Mouse (Mus musculus) 416B (cell line): Measurements from ENCODE around the gene Wdr73.

Source experiments
- DNase-seq: peaks from one replicate; pipeline ENCODE4 v3.0.0; 2011; ENCODE audit warnings: low read depth

Gene Wdr73

DNA sequence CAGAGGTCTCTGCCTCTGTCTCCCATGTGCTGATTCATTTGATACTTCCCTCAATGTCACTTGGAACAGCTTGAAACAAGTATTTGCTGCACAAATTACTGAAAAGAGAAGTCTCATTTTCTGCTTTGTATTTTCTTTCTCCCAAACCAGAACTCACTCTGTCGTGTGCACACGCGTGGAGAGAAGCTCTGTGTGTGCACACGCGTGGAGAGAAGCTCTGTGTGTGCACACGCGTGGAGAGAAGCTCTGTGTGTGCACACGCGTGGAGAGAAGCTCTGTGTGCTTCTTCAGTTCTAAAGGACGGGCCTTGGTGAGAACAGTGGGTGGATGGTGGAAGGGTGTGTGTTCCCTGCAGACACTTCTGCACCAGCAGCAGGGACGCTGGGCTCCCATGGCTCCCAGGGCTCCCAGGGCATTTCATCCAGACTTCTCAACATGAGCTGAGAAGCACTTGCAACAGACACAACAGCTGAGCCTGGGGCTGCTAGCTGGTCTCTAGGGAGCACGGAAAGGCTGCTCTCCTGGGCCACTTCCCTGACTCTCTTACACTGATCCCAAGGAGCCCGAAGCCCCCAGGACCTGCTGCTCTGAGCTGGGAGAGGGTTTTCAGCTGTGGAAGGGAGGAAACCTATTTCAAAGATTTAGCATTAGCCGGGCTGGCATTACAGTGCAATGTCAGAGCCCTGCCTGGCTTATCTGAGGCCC lies 6.1 kb downstream of the Wdr73 start:
- no peak for DNase-seq

DNA sequence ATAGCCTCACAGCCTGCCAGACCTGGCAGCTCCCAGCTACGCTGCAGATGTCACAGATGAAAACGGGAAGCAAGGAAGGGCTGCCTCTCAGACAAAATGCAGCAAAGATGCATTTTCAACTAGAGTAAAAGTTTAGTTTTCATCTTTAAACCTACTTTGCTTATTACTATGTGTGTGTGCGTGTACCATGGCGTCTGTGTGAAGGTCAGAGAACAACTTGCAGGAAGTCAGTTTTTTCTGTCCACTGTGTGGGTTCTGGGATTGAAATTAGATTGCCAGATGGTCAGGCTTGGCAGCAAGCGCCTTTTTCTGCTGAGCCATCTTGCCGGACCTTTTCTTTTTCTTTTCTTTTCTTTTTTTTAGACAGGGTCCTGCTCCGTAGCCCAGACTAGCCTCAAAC lies 6.9 kb downstream of the Wdr73 start:
- DNase-seq, result no peak

DNA sequence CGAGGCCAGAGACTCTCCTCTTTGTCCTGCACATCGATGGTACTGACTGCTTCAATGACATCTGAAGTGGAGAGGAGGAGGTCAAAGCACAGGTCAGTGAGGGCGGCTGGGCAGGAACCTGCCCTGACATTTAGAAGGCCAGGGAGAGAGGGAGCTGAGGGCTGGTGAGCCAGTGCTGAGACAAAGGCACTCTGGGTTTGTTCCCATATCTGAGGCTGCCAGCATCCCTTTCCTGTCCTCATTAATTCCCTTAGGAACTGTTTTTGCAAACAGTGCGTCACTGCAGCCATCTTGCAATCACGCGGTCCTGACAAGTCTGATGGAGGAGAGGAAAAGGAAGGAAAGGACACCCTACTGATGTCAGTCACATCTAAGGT lies 7.3 kb downstream of the Wdr73 start:
- no peak for DNase-seq

DNA sequence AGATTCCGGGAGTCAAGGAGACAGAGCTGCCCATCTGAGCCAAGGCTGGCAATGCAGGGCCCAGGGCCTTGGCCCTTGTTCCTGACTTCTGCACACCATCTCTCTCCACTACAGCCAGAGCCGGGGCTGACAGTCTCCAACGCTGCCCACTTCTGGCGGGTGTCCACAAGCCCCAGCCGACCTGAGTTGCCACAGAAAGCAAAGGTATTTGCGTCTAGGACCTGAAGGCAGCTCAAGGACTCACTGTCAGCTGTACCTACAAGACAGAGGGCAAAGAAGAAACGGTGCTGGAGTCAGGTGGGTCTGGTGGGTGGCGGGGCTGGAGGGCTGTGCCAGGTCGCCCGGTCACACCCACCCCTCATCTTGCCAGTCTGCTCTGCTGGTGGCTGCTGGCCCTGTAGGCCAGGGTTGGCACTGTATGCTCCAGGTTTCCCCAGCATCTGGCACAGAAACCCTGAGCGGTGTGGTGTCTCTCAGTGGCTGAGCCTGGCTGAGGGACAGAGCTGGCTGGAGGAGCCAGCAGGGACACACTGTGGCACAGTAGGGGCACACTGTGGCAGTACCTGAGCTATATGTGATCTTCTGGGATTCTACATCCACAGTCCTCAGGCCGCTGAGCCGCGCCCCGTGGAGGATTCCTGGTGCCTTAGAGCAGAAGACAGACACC lies 7.8 kb downstream of the Wdr73 start:
- no peak for DNase-seq

DNA sequence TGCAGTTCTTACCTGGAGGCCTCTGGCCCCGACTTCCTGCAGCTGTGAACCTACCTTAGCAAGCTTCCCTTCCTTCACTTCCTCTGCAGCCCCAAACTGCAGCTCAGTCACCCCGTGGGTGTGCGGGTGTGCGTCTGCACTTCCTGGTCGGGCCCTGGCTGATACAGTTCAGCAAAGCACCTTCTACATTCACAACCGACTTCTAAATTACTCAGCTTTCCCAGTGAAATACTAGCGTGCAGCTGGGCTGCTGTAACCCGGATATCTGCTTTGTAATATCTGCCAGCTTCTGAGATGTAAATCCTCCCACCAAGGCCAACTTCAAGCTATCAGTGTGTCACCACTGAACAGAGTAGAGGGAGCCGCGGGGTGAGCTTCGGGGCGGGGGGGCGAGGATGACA lies 11.2 kb downstream of the Wdr73 start:
- DNase-seq, result no peak

- DNase-seq, result no peak
These were observed 12.0 kb downstream of the Wdr73 start for GRCm38 (mm10) chr7:80889021-80889511.

DNA sequence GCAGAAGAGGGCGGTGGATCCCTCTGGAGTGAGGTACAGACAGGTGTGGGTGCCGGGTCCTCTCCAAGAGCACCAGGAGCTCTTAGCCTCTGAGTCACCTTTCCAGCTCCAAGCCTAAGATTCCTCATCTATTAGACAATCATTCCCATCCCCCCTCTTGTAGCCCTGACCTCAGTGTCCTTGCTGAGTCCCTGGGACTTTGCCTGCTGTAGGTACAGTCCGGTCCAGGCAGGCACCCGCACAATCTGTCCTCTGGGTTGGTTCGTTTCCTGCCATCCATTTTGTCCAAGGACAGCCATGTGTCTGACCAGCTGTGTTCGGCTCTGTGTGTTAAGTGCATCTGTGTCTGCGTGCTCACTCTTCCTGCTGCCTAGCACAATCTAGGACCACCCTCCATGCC lies 12.5 kb downstream of the Wdr73 start:
- DNase-seq, result no peak

- peak; percentile 49 for DNase-seq
These were observed 15.4 kb downstream of the Wdr73 start for GRCm38 (mm10) chr7:80885666-80886065.

DNA sequence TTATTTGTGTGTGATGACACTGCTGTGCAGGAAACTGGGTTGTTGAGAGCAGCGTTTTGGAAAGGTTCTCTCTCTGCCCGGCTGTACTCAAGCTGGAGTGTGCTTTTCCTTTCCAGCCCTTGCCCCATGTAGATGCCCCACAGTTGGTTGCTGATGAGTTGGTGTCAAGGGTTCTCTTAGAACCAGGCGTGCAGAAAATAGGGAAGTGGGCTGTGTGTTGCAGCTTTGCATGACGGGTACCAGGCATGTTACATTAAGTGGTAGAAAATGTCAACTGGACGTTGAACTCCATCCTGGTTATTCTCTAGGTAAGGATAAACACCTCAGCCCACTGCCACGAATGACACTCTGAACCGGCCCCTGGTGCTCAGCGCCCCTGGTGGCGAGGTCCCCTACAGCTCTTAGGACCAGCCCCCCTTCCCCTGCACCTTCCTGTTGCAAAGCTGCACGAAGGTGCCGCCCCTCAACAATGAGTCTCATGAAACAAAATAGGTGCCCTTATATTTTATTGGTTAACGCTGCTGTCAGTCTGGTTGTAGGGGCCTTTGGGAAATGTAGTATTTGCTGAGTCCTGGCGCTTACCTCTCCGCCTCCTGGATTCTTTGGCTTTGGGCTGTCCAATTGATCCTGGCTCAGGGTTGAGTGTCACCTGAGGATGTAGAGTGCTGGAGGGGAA lies 18.1 kb downstream of the Wdr73 start:
- peak; percentile 93 for DNase-seq

GRCm38 (mm10) chr7:80875727-80876126 lies 25.3 kb downstream of the Wdr73 start:
- DNase-seq, result no peak

DNA sequence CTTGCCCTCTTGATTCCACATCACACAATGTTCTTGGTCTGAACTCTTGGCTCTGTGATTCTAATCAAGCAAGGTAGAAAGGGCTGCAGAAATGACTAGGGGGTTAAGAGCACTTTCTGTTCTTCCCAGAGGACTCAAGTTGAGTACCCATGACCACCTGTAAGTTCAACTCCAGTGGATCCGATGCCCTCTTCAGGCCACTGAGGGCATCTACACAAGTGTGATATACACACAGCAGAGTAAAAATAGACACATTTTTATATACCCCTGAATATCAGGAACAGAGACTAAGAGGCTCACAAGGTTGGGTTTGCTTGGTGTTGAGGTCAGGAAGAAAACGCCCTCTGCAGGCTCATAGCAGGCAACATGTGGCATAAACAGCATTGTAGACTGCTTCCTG lies 27.4 kb downstream of the Wdr73 start:
- DNase-seq, result no peak

DNA sequence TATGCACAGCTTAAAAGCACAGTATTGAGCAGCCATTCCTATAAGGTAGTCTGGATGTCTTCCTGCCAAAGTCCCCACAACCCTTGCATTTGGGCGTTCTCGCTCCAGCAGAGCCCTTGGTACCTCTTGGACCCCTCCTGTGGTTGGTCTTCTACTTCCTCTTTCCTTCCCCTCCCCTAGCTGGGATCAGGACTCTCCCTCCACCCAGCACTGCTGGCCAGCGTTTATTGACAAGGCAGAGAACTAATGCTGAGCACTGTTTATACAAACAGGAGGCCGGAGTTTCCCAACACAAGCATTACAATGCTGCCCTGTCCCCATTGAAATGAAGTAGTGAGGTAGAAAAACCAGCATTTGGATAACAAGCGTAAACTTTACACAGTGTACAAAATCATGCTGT lies 28.0 kb downstream of the Wdr73 start:
- no peak for DNase-seq

DNA sequence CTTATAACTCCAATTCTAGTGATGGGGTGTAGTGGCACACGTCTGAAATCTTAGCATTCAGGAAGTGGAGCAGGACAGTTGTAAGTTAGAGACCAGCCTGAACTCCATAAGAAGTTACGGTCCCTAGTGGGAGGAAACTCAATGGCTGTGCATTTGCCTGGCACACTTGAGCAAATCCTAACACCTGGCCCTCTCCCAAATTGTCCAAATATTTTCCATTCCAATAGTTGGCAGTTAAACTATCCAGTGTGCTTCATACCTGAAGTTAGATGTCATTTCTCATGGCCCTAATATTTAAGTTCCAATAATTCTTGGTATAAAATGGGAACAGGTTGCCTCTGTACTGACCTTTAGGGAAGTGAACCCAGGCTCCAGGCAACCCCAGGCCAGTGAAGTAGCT lies 32.4 kb downstream of the Wdr73 start:
- DNase-seq, result no peak

GRCm38 (mm10) chr7:80866514-80867147 lies 34.4 kb downstream of the Wdr73 start:
- DNase-seq, result peak; percentile 79

DNA sequence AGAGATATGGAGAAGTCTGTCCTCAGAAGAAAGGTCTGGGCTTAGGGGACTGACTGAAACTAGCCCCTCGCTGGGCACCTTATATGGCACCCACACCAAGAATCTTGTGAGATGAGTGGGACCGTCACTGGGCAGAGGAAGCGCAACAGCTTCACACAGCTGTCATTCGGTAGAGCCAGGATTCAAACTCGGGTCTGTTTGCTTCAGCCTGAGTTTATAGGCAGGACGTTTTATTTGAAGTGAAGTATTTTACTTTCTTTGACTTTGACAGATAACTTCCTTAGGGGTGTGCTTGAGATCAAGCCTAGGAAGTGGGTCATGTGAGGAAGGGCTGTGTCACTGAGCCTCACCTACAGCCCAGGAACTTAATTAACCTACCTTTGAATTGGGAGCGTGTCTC lies 35.5 kb downstream of the Wdr73 start:
- no peak for DNase-seq

DNA sequence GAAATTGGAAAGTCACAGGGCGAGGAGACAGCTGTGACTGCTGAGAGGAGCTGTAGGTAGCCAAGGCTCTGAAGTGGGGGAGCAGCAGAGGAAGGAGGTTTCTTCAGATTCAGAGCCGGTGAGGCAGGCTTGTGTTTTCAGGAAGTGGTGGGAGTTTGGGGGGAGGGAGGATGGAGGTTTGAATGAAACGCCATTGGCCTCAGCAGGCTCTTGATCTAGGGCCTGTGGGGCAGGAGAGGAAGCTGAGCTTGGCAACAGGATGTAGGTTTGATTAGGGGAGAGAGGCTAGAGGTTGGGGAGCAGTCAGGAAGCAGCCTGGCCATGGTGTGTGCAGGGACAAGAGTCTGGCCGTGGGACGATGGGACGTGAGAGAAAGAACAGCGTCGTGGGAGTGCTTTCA lies 36.2 kb downstream of the Wdr73 start:
- peak; percentile 95 for DNase-seq

DNA sequence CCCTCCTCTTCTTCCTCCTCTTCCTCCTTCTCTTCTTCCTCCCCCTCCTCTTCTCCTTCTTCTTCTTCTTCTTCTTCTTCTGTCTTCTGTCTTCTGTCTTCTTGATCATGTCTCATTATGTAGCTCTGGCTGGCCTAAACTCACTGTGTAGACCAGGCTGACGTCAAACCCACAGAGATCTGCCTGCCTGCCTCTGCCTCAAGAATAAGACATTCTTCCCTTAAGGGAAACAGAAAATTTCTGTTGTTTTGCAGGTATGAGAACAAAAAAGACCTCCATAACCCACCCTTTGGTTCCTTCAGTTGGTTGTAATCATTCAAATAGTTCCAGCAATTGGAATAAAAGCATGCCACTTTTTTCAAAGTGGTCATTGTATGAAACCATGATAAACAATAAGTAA lies 36.9 kb downstream of the Wdr73 start:
- DNase-seq, result no peak

GRCm38 (mm10) chr7:80863520-80863919 lies 37.5 kb downstream of the Wdr73 start:
- DNase-seq, result no peak

- DNase-seq, result peak; percentile 58
These were observed 38.6 kb downstream of the Wdr73 start for GRCm38 (mm10) chr7:80862475-80862874.

DNA sequence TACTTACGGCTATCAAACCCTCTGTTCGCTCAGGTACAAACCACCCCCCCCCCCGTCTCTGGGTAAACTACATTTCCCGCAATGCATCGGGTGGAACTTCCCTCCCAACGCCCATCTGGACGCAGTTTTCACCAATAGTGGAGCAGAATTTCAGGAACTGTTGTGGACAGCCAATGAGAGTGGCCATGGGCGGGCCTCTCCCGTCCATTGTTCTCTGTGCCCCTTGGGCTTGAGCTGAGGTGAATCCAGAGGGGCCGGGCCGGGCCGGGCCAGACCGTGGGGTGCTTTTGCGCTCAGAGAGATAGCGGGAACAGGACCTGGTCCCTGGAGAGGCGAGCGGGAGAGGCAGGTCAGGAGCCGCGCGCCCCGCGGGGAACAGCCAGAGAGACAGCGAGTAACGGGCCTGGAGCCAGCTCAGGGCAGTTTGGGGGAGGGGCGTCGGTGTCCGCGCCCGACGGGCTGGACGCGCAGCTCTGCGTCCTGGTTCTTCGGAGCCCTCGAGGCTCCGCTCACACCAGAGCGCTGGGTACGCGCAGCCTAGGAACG lies 40.3 kb downstream of the Wdr73 start, which contains the start of gene Zscan2:
Gene Zscan2 (plus strand): TSS at position 192 of the 546 bp plus-strand sequence.
- peak; percentile 96 for DNase-seq

GRCm38 (mm10) chr7:80860227-80860626 lies 40.8 kb downstream of the Wdr73 start:
- DNase-seq, result peak; percentile 91

- peak; percentile 88 for DNase-seq
These were observed 43.9 kb downstream of the Wdr73 start for GRCm38 (mm10) chr7:80857181-80857580.
